Mouse (Mus musculus) brown adipose tissue, adult 24 weeks (tissue): ENCODE data around the gene Irs1. TPM values are rescaled to one million over a fixed set of nuclear protein-coding genes. Genes with fewer than 3 reads are reported as not detected.

Experiments
- H3K27ac ChIP-seq: fragments of 200-500 bp; replicated peaks from 2 replicates; pipeline ENCODE4 v1.5.1; 2012; ENCODE audit warnings: low read depth, mild to moderate bottlenecking, low read length
- H3K4me1 ChIP-seq: fragments of 200-500 bp; 2 replicates; pipeline ENCODE4 v1.6.1; 2012; ENCODE audit warnings: low read length, mixed read lengths; ENCODE audit not compliant: control insufficient read depth, insufficient read depth, insufficient read length
- H3K4me3 ChIP-seq: fragments of 200-500 bp; 2 replicates; pipeline ENCODE4 v1.5.1; 2012; ENCODE audit warnings: low read depth, mild to moderate bottlenecking, low read length, moderate library complexity; ENCODE audit not compliant: insufficient read depth
- polyA plus RNA-seq: library from polyadenylated mRNA; stranded (reverse); fragments of >200 nt; gene quantifications from 2 replicates; pipeline ENCODE4 v1.2.4, GENCODE M21; 2012; ENCODE audit not compliant: missing spikeins, insufficient read depth, insufficient read length

Gene Irs1
- polyA plus RNA-seq, 1 experiment: 10.1 TPM

DNA sequence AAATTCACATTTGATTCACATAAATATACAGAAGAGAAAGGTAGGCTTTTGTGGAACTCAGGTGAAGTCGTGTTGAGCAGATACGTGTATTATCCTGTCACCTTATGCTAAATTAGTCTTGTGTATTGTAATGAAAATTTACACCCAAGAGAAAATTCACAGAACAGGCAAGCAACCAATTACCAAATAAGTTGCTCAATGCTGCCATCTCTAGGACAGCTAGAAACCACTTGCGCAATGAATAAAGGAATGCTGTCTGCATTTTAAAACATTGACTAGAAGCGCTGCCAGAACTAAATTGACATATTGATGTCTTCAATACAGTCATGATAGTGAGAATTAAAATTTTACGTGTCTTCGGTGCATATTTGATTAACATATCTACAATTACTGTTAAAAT, 2.9 kb upstream of the Irs1 start:
- Histone ChIP-seq H3K4me1 (peaks cover 7% of the 10 kb centered on the region), H3K27ac (no peak overlapping the region), H3K4me3 (no peak overlapping the region)

- Histone ChIP-seq H3K4me1 (peaks cover 11% of the 10 kb centered on the region), H3K4me3 (peak overlapping the region; percentile 84), H3K27ac (no peak overlapping the region)
Measured at GRCm38 (mm10) chr1:82292771-82293170, 1.6 kb upstream of the Irs1 start.

DNA sequence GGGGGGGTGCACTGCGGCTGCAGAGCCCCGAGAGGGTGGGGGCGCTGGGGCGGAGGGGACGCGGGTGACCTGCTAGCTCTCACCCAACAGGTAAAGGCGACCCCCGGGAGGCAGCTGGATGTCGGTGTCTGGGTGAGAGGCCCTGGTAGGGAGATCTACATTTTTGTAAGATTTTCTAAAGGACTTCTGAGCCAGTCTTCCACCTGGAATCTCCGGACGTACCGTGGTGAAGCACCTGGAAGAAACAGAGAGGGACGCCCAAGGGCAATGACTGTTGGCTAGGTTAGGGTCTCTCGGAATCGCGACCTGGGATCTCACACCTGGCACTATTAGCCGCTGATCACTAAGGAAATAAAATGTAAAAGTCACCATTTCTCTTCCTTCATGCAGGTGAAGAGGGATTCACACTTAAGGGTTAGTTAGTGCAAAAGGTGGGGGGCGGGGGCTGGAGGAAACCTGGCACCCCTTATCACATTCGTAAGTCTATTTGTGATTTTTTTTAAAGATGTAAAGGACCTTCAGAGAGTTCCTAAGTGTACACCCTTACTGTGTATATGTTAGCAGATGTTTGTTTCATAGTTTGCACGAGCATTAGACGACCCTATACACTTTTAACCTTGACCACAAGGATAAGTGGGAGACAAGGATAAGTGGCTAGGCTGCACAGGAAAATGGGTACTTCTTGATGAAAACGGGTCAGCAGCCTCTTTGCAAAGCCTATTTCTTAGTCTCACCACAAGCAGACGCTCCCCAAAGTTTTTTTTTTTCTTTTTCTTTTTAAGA, 905 bp upstream of the Irs1 start:
- Histone ChIP-seq H3K4me1 (peaks cover 11% of the 10 kb centered on the region), H3K4me3 (peak overlapping the region; percentile 84), H3K27ac (no peak overlapping the region)

DNA sequence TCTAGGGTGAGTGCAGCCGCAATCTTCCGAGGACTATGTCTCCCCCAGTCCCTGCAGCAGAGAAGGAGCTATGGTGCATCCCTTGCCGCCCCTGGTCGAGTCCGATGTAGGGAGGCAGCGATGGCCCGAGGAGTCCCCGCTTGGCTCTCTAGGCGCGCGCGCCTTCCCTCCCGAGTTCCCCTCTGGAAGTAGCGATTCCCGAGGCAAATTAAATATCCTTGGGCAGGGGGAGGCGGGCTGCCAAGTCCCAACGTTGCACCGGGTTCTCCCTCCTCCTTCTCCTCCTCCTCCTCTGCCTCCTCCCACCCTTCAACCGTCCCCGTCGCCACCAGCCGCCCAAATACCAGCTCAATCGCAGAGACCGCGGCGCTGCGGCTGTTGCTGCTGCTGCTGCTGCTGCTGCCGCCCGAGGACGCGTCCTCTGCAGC, 479 bp downstream of the Irs1 start:
- Histone ChIP-seq H3K4me3 (peak overlapping the region; percentile 84), H3K4me1 (peaks cover 11% of the 10 kb centered on the region), H3K27ac (peak overlapping the region; percentile 67)

DNA sequence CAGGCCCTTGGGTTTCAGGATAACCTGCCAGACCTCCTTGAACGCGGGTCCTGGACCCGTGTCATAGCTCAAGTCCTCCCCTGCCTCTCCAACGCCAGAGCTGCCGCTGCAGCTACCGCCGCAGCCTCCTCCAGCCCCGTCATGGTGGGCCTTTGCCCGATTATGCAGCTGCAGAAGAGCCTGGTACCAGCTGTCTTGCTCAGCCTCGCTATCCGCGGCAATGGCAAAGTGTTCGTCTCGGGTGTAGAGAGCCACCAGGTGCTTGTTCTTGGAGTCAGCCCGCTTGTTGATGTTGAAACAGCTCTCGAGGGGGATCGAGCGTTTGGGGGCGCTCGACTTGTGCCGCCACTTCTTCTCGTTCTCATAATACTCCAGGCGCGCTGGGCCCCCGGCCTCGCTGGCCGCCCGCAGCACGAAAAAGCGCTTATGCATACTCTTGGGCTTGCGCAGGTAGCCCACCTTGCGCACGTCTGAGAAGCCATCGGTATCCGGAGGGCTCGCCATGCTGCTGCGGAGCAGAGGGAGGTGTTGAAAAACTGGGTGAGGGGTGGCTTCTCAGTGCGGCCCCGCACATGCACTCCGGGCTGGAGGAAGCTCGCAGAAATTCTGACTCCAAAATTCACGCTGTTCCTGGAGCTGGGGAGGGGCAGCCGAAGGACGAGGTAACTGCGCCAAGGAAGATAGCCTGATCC, 1.1 kb downstream of the Irs1 start:
- peaks cover 11% of the 10 kb centered on the region for H3K4me1 ChIP-seq
- H3K27ac ChIP-seq: peak overlapping the region; percentile 67
- H3K4me3 ChIP-seq: peak overlapping the region; percentile 84

GRCm38 (mm10) chr1:82289116-82289989, 1.9 kb downstream of the Irs1 start:
- H3K27ac ChIP-seq: peak overlapping the region; percentile 67
- H3K4me3 ChIP-seq: peak overlapping the region; percentile 84
- H3K4me1 ChIP-seq: peaks cover 11% of the 10 kb centered on the region

- Histone ChIP-seq H3K27ac (no peak overlapping the region), H3K4me1 (peaks cover 11% of the 10 kb centered on the region), H3K4me3 (peak overlapping the region; percentile 84)
Measured at GRCm38 (mm10) chr1:82288421-82288990, 2.7 kb downstream of the Irs1 start.

DNA sequence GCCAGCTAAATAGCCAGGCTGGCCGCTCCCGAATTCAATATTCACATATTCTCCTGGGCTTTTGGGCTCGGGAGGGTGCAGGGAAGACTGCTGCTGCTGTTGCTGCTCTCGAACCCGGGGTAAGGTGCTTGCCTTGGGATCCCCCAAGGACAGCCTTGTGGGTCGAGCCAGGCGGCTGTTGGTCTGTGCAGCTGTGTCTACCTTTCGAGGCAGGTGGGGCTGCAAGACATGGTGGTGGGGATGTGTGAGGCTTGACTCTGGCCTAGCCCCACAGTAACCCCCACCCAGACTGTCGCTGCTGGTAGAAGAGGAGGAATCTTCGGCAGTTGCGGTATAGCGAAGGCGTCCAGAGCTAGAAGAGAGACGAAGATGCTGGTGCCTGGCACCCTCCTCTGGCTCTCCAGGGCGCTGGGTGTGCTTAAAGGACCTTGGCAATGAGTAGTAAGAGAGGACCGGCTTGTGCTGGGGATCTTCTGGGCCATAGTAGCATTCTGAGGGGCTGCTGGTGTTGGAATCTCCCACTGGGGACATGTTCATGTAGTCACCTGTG, 3.4 kb downstream of the Irs1 start:
- Histone ChIP-seq H3K4me3 (peak overlapping the region; percentile 84), H3K27ac (0 out of 2 replicates have a peak overlapping the region, but pooled peaks have one; percentile 1), H3K4me1 (peaks cover 11% of the 10 kb centered on the region)

DNA sequence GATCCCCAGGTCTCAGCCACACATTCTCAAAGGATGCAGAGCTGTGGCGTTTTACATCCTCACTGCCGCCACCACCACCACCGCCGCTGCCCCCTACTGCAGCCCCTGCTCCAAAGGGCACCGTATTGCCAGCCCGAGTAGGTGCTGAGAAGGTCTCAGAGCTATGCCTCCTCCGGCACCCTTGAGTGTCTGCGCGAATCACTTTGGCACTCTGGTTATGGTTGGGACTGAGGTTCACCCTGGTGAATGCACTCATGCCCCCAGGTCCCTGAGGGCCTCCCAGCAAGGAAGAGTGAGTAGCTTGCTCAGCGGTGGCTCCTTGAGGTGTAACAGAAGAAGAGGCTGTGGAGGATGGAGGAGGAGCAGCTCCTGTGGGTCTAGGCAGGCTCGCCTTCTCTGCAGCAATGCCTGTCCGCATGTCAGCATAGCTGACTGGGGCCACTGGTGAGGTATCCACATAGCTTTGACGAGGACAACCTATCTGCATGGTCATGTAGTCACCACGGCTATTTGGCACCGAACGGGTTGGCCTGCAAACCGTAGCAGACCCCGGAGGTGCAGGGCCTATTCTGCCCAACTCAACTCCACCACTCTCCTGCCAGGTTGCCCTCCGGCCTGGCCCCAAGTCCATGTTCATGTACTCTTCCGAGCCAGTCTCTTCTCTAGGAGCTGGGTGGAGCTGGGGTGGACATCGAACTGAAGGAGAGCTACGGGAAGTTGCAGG, 4.0 kb downstream of the Irs1 start:
- H3K4me3 ChIP-seq: peak overlapping the region; percentile 84
- peak overlapping the region; percentile 70 for H3K27ac ChIP-seq
- H3K4me1 ChIP-seq: peaks cover 11% of the 10 kb centered on the region

- Histone ChIP-seq H3K4me3 (peak overlapping the region; percentile 84), H3K4me1 (peaks cover 14% of the 10 kb centered on the region), H3K27ac (peak overlapping the region; percentile 70)
Measured at GRCm38 (mm10) chr1:82286190-82287051, 4.8 kb downstream of the Irs1 start.

DNA sequence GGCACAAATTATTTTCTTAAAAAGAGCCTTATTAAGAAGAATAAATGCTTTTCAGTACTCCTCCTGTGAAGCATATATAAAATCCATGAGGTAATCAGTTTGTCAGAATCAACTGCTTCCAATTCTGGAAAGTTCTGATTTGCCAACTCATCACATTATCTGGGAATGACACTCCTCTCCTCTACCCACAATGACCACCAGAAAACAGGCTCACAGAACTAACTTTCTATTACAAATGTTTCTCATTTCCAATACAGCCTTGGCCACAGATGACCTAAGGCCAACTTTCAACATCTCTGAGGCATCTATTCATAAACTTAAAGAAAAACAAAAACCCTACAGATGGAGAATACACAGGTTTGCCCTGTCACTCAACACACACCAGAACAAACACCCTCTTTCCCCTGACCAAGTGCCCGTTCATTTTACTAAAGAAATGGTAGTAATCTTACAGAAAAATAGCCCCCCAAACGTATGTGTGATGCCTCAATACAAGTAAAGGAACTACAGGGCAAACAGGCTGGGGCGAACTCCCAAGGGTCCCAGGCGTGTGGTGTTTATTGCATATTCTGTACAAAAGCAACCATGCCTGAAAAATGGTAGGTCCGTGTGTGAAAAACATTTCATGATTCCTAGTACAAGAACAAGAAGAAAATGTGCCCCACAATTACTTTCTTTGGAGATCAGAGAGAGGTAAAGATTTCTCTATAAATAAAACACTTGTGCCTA, 5.6 kb downstream of the Irs1 start:
- peak overlapping the region; percentile 84 for H3K4me3 ChIP-seq
- H3K4me1 ChIP-seq: peaks cover 15% of the 10 kb centered on the region
- H3K27ac ChIP-seq: peak overlapping the region; percentile 73

DNA sequence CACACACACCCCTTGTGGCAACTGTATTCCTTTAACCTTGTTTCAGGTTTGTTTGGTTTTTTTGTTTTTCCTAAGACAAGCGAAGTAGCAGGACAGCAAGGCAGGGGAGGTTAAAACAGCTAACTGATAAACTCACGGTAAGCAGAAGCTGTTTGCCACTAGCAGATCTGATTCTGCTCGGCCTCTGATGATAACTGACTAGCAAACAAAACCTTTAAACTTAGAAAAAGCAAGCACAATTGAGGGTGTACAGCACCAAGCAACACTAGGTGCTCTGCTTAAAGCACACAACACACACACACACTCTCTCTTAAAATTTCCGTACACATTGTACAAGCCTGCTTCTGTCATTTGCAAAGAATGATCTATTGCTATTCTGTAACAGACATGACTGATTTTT, 6.8 kb downstream of the Irs1 start:
- Histone ChIP-seq H3K27ac (peak overlapping the region; percentile 88), H3K4me1 (peaks cover 12% of the 10 kb centered on the region), H3K4me3 (peak overlapping the region; percentile 48)

DNA sequence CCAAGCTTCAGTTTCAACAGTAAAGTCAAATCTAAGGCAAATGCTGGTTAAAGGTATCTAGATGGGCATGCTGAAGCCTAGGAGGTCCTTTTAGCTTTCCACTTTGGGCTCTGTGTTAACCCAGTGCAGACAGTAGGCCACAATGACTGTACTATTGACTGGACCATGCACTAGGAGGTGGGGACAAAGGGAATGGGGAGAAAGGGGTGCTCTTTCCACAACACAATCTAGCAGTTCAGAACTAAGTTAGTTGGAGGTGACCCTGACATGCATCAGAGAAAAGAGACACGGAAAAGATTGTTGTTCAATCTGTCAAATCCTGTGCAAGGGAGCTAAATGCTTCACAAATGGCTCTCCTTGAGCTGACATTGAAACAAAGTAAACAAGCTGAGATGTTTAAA, 7.3 kb downstream of the Irs1 start:
- Histone ChIP-seq H3K27ac (peak overlapping the region; percentile 88), H3K4me3 (peak overlapping the region; percentile 48), H3K4me1 (peaks cover 8% of the 10 kb centered on the region)
